Mouse (Mus musculus): ENCODE measurements around the gene Cdkl1.

DNA sequence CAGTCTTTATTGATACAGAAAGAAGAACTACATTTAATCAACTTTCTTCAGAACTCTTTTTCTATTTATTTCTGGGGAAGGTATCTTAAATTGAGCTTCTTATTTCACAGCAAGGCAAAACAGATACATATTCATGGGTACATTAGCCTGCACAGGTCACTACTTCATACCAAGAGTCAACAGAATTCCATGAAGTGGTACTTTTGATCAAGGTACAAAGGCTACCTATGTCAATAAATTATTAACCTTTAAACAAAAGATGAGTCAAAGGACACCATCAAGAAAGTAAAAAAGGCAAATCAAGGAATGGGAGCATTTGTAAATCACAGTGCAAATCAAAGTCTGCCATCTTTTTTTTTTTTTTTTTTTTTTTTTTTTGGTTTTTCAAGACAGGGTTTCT is 77.4 kb downstream of the Cdkl1 start:
- TF ChIP-seq CTCF (conservative IDR thresholded peaks at IDR 0.05 in 1 of 2, IDR thresholded peaks at IDR 0.05 in 1 of 2; ENCODE audit: low read depth in 2 of 2, low read length in 2 of 2) (no peak), JUND (conservative IDR thresholded peaks at IDR 0.05; ENCODE audit: low read depth, low read length) (no peak), KAT2A (IDR thresholded peaks at IDR 0.05; ENCODE audit: insufficient replicate concordance, low read length) (no peak), MAFK (IDR thresholded peaks at IDR 0.05; ENCODE audit: insufficient replicate concordance, low read length) (no peak), POLR2A (IDR thresholded peaks at IDR 0.05; ENCODE audit: low read depth, low read length) (no peak), BHLHE40 (IDR thresholded peaks at IDR 0.05; ENCODE audit: low read depth, low read length) (no peak), EP300 (IDR thresholded peaks at IDR 0.05; ENCODE audit: low read length) (no peak)
